Mouse (Mus musculus) stomach, embryonic 16.5 days (tissue): ENCODE measurements around the gene Pik3c2b. TPM values are rescaled to one million over a fixed set of nuclear protein-coding genes. Genes with fewer than 3 reads are reported as not detected.

Source experiments
- ATAC-seq: fragments of 200-750 bp; cut with Nextera tagmentation; 2 replicates; pipeline ENCODE4 v1.8.0; 2017; ENCODE audit warnings: moderate number of reproducible peaks, moderate TSS enrichment; ENCODE audit not compliant: insufficient read depth, low FRiP score
- H3K27ac ChIP-seq: fragments of 300-500 bp; sonication (generic); 2 replicates; pipeline ENCODE4 v1.5.1; 2014; ENCODE audit warnings: low read length
- H3K27me3 ChIP-seq: fragments of 300-500 bp; sonication (generic); 2 replicates; pipeline ENCODE4 v1.6.1; 2014; ENCODE audit warnings: low read length, control low read depth, mixed read lengths; ENCODE audit not compliant: control insufficient read depth, insufficient read depth
- H3K36me3 ChIP-seq: fragments of 300-500 bp; sonication (generic); 2 replicates; pipeline ENCODE4 v1.6.1; 2014; ENCODE audit warnings: low read length; ENCODE audit not compliant: control insufficient read depth, insufficient read depth
- H3K4me1 ChIP-seq: fragments of 300-500 bp; sonication (generic); 2 replicates; pipeline ENCODE4 v1.6.1; 2014; ENCODE audit warnings: low read length, control low read depth, mixed read lengths; ENCODE audit not compliant: control insufficient read depth, insufficient read depth
- H3K4me2 ChIP-seq: fragments of 300-500 bp; sonication (generic); 2 replicates; pipeline ENCODE4 v1.6.1; 2014; ENCODE audit warnings: low read depth, low read length, mixed read lengths
- H3K4me3 ChIP-seq: fragments of 300-500 bp; sonication (generic); replicated peaks from 2 replicates; pipeline ENCODE4 v1.5.1; 2014; ENCODE audit warnings: mild to moderate bottlenecking, low read length
- H3K9ac ChIP-seq: fragments of 300-500 bp; sonication (generic); 2 replicates; pipeline ENCODE4 v1.6.1; 2014; ENCODE audit warnings: low read length
- H3K9me3 ChIP-seq: fragments of 300-500 bp; sonication (generic); replicated peaks from 2 replicates; pipeline ENCODE4 v1.6.1; 2016; ENCODE audit warnings: low read length, control low read depth; ENCODE audit not compliant: control insufficient read depth
- WGBS: fragments of 180-500 bp; shearing (Covaris S2); extraction: QIAGEN DNeasy Blood & Tissue Kit; methylation state at CpG from one replicate; pipeline ENCODE4 v1.1.7; 2014; 5-methylcytosine and 5-hydroxymethylcytosine counted together
- polyA plus RNA-seq: library from polyadenylated mRNA; unstranded; fragments of >200 nt; fragmentation: Nextera tagmentation; extraction: Ambion mirVana; gene quantifications from 2 replicates; pipeline ENCODE4 v1.2.1, GENCODE M21; 2015

The Pik3c2b gene
- polyA plus RNA-seq, 1 experiment from 2014 or later: 9.3 TPM

- Histone ChIP-seq H3K4me1 (peaks cover 9% of the 10 kb centered on the region), H3K36me3 (no peaks in the 10 kb centered on the region), H3K27ac (no peak overlapping the region), H3K9me3 (0 out of 2 replicates have a peak, but pooled peaks cover 3% of the 10 kb centered on the region), H3K27me3 (no peaks in the 10 kb centered on the region), H3K9ac (no peak overlapping the region), H3K4me2 (no peak overlapping the region), H3K4me3 (no peak overlapping the region)
- WGBS: 65% methylated on average over 3 of the region's 3 CpGs
- no peak for ATAC-seq
Measured at GRCm38 (mm10) chr1:133118844-133119243, 73.4 kb downstream of the Pik3c2b start.

DNA sequence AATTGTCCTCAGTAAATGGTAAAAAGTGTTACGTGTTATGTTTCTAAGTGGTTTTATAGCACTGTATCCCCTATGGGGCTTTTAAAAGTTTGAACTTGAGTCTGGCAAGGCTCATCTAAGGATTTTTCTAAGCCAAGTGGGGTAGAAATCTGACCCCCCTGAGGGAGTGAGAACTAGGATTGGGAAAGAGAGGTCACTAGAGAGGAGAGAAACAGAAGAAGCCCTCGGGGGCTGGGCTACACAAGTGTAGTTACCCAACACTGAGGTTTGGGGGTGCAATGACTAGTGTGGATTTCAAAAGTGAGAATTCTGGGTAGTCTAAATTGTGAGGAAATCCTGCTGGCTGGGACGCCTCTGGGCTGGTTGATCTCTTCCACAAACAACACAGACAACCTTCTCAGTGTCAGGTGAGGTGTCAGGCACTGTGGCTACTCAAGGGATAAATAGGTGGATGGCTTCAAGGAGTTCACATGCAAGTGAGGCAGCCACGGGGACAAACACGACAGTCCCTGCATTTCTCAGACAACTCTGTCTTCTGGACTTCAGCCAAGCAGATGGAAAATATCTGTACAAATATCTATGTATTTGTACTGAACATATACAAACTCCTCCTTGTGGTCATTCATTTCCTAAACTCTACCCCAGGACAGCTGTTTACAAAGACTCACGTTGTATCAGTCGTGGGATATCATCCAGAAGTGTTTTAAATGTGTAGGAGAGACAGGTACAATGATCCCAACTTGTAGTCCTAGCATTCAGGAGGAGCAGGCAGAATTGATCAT lies 74.7 kb downstream of the Pik3c2b start:
- WGBS: 25% methylated on average over 7 of the region's 7 CpGs
- Histone ChIP-seq H3K4me1 (peaks cover 9% of the 10 kb centered on the region), H3K9me3 (no peaks in the 10 kb centered on the region), H3K27me3 (no peaks in the 10 kb centered on the region), H3K9ac (no peak overlapping the region), H3K4me3 (no peak overlapping the region), H3K36me3 (no peaks in the 10 kb centered on the region), H3K27ac (peak overlapping the region; percentile 44), H3K4me2 (no peak overlapping the region)
- ATAC-seq: 0 out of 2 replicates have a peak, but pooled peaks have one; percentile 31

GRCm38 (mm10) chr1:133121246-133121645 lies 75.8 kb downstream of the Pik3c2b start:
- 49% methylated on average over 6 of the region's 6 CpGs for WGBS
- Histone ChIP-seq H3K27me3 (no peaks in the 10 kb centered on the region), H3K4me1 (peaks cover 9% of the 10 kb centered on the region), H3K9me3 (no peaks in the 10 kb centered on the region), H3K4me2 (no peak overlapping the region), H3K4me3 (no peak overlapping the region), H3K27ac (no peak overlapping the region), H3K9ac (no peak overlapping the region), H3K36me3 (no peaks in the 10 kb centered on the region)
- ATAC-seq: no peak

DNA sequence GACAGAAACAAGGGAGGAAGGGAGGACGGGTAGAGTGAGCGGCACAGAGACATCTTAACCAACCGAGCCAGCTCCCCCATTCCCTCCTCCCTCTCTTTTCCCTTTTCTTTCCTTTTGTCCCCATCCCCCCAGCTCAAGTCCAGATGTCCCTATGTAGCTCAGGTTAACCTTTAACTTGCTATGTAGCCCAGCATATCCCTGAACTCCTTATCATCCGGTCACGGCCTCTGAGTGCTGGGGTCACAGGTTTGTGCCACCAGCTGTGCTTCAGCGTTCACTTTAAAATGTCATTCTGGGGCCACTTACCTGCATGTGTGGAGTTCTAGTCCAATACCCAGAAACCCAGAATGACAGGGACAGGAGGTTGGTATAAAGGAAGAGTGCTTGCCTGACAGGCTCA lies 78.7 kb downstream of the Pik3c2b start:
- H3K4me1 ChIP-seq: peaks cover 4% of the 10 kb centered on the region; the same call in 1 of the 2 replicates
- no peak overlapping the region for H3K27ac ChIP-seq
- 73% methylated on average over 6 of the region's 6 CpGs for WGBS
- H3K4me3 ChIP-seq: no peak overlapping the region
- H3K27me3 ChIP-seq: no peaks in the 10 kb centered on the region
- no peaks in the 10 kb centered on the region for H3K9me3 ChIP-seq
- no peaks in the 10 kb centered on the region for H3K36me3 ChIP-seq
- H3K9ac ChIP-seq: no peak overlapping the region
- ATAC-seq: no peak
- no peak overlapping the region for H3K4me2 ChIP-seq

- Histone ChIP-seq H3K4me1 (peaks cover 11% of the 10 kb centered on the region; the same call in 1 of the 2 replicates), H3K4me3 (no peak overlapping the region), H3K9me3 (no peaks in the 10 kb centered on the region), H3K27me3 (no peaks in the 10 kb centered on the region), H3K9ac (no peak overlapping the region), H3K4me2 (no peak overlapping the region), H3K36me3 (no peaks in the 10 kb centered on the region), H3K27ac (no peak overlapping the region)
- 83% methylated on average over 9 of the region's 9 CpGs for WGBS
- no peak for ATAC-seq
Measured at GRCm38 (mm10) chr1:133125640-133126364, 80.3 kb downstream of the Pik3c2b start.

GRCm38 (mm10) chr1:133126365-133126740 lies 80.9 kb downstream of the Pik3c2b start:
- H3K9ac ChIP-seq: no peak overlapping the region
- no peak for ATAC-seq
- no peaks in the 10 kb centered on the region for H3K9me3 ChIP-seq
- peaks cover 11% of the 10 kb centered on the region; the same call in 1 of the 2 replicates for H3K4me1 ChIP-seq
- no peaks in the 10 kb centered on the region for H3K27me3 ChIP-seq
- no peak overlapping the region for H3K4me2 ChIP-seq
- WGBS: 68% methylated on average over 4 of the region's 4 CpGs
- no peak overlapping the region for H3K4me3 ChIP-seq
- H3K27ac ChIP-seq: no peak overlapping the region
- no peaks in the 10 kb centered on the region for H3K36me3 ChIP-seq

DNA sequence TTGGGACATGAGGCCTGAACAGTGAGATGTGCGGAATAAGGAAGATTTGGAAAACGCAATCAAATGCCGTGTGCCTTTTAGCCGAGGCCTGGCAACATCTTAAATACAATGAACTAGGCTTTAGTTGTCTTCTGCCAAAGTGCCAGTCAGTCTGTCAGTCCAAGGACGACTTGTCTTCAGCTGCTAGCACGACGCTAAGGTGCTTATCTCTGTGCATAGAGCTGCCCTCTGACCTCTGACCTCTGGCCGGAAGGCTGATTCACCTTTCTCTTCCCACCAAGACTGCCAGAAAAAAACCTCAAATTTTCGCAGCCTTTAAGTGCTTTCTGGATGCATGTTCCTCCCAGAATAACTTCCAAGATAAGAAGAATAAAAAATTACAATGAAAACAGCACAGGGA lies 81.9 kb downstream of the Pik3c2b start:
- WGBS: 52% methylated on average over 9 of the region's 9 CpGs
- H3K9ac ChIP-seq: no peak overlapping the region
- H3K27me3 ChIP-seq: no peaks in the 10 kb centered on the region
- H3K4me3 ChIP-seq: no peak overlapping the region
- ATAC-seq: no peak
- peaks cover 11% of the 10 kb centered on the region; the same call in 1 of the 2 replicates for H3K4me1 ChIP-seq
- no peaks in the 10 kb centered on the region for H3K36me3 ChIP-seq
- H3K4me2 ChIP-seq: no peak overlapping the region
- no peak overlapping the region for H3K27ac ChIP-seq
- no peaks in the 10 kb centered on the region for H3K9me3 ChIP-seq

DNA sequence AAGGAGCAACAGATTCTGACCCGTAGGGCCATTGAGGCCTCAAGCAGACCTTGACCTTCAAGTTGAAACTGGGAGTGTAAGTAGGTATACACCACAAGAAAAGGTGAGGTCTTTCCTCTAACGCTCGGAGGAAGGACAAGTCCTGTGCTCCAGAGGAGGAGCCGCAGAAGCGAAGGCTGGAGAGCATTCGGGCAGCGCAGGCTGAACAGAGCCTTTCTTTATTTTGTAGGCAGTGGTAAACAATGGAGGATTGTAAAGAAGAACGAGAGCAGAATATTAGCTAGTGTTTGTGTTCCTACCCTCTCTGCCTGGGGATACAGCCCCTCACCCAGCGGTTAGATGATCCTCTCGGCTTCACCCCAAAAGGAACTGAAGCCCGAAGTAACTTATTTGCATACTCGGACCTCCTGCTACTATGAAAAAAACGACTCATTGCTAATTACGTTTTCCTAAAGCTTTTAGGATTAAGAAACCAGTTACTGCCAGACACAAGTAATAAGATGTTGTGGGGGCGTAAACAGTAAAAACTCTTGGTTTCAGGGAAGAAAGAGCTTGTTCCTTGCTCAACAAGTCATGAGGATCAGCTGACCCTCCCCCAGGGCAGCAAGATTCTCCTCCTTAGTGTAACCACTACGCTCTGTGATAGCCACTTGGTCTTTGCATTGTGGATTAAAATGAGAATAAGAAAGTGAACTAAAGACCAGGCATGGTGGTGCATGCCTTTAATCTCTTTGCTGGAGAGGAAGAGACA lies 84.2 kb downstream of the Pik3c2b start:
- H3K27ac ChIP-seq: peak overlapping the region; percentile 99
- peak overlapping the region; percentile 46 for H3K9ac ChIP-seq
- no peaks in the 10 kb centered on the region for H3K27me3 ChIP-seq
- WGBS: 43% methylated on average over 16 of the region's 16 CpGs
- peak overlapping the region; percentile 100; the same call in 1 of the 2 replicates for H3K4me3 ChIP-seq
- H3K9me3 ChIP-seq: no peaks in the 10 kb centered on the region
- no peak for ATAC-seq
- peaks cover 11% of the 10 kb centered on the region; the same call in 1 of the 2 replicates for H3K4me1 ChIP-seq
- H3K4me2 ChIP-seq: peak overlapping the region; percentile 57
- H3K36me3 ChIP-seq: no peaks in the 10 kb centered on the region
